Mouse (Mus musculus) bone marrow, adult 2 months (tissue): Measurements from ENCODE around the gene Zfp668.

Experiments used
- CTCF ChIP-seq: fragments of 200-500 bp; IDR thresholded peaks from 2 replicates; pipeline ENCODE4 v1.5.1; 2011; ENCODE audit warnings: low read length, control low read depth; ENCODE audit not compliant: control insufficient read depth, insufficient read depth
- POLR2A ChIP-seq: fragments of 200-500 bp; IDR thresholded peaks from 2 replicates; pipeline ENCODE4 v1.6.1; 2011; ENCODE audit warnings: low read depth, mild to moderate bottlenecking, control low read depth, low read length, borderline replicate concordance; ENCODE audit not compliant: control insufficient read depth

GRCm38 (mm10) chr7:127901772-127902171 lies 25.1 kb upstream of the Zfp668 start:
- TF ChIP-seq CTCF: no peak
- TF ChIP-seq POLR2A: no peak
